Mouse (Mus musculus) embryonic stem cell, embryonic (primary cell): ENCODE results near the gene Lrrc2.

ENCODE experiments used
- CTCF ChIA-PET, 4 experiments: fragments of 300-600 bp in 2 of 4; fragments of 350-600 bp in 2 of 4; sonication (Branson Sonifier 250); formaldehyde crosslinking; loops; one replicate each; lab custom pipeline; 2022; ENCODE audit warnings: inconsistent platforms in 2 of 4; lab: Charles Lee
- POLR2A ChIA-PET, 4 experiments: fragments of 300-600 bp in 2 of 4; fragments of 350-600 bp in 2 of 4; sonication (Branson Sonifier 250); formaldehyde crosslinking; loops; one replicate each; lab custom pipeline; 2022; ENCODE audit warnings: antibody characterized with exemption in 4 of 4, inconsistent platforms in 1 of 4; lab: Charles Lee

Lrrc2 gene

GRCm38 (mm10) chr9:110989141-110989540, 37.8 kb downstream of the Lrrc2 start:
- ChIA-PET CTCF (interaction anchor here in 2 of 4 experiments (1.1 to 1.5 kb wide), 2 partner anchors 8 kb away, joined by 3 to 6 read pairs; no protein-coding TSS in a partner anchor), POLR2A (interaction anchor here in 3 of 4 experiments (0.6 to 3.4 kb wide), 5 partner anchors 8 to 42 kb away, joined by 3 to 19 read pairs (median 5); no protein-coding TSS in a partner anchor)

- POLR2A ChIA-PET = interaction anchor here in 2 of 4 experiments (1.0 to 3.4 kb wide), 5 partner anchors 8 to 42 kb away, joined by 3 to 19 read pairs (median 5); no protein-coding TSS in a partner anchor
- CTCF ChIA-PET = no interaction called here
Measured at GRCm38 (mm10) chr9:110989543-110989942, 38.2 kb downstream of the Lrrc2 start.

GRCm38 (mm10) chr9:110990204-110990603, 38.9 kb downstream of the Lrrc2 start, which contains the start of gene Rtp3:
Gene Rtp3 (minus strand): TSS chr9:110990583.
- CTCF ChIA-PET = no interaction called here
- POLR2A ChIA-PET = interaction anchor here in 2 of 4 experiments (1.0 to 3.4 kb wide), 6 partner anchors 25 to 67 kb away, joined by 3 to 19 read pairs (median 4); no protein-coding TSS in a partner anchor

GRCm38 (mm10) chr9:110993281-110993709, 42.0 kb downstream of the Lrrc2 start:
- ChIA-PET CTCF (interaction anchor here in 1 of 4 experiments (0.8 kb wide), 1 partner anchor 100 kb away, joined by 3 read pairs; no protein-coding TSS in a partner anchor), POLR2A (interaction anchor here in 3 of 4 experiments (0.6 to 1.4 kb wide), 9 partner anchors 11 to 629 kb away, joined by 3 to 7 read pairs (median 5); partner anchors contain the start of genes Epm2aip1 (in 1 of the 3), Mlh1 (in 1 of the 3) and Tdgf1 (in 1 of the 3))

- ChIA-PET CTCF (interaction anchor here in 3 of 4 experiments (0.6 to 1.6 kb wide), 14 partner anchors 27 to 295 kb away, joined by 3 to 8 read pairs (median 4); no protein-coding TSS in a partner anchor), POLR2A (interaction anchor here in 3 of 4 experiments (0.6 to 1.6 kb wide), 20 partner anchors 12 to 566 kb away, joined by 3 to 9 read pairs (median 4); partner anchors contain the start of genes Epm2aip1 (in 2 of the 3), Mlh1 (in 2 of the 3), Lrrc2 (in 1 of the 3) and Nbeal2 (in 1 of the 3))
Measured at GRCm38 (mm10) chr9:110994716-110995172, 43.4 kb downstream of the Lrrc2 start.

GRCm38 (mm10) chr9:110997245-110997644, 45.9 kb downstream of the Lrrc2 start:
- POLR2A ChIA-PET = interaction anchor here in 3 of 4 experiments (0.6 to 2.1 kb wide), 51 partner anchors 9 to 597 kb away, joined by 3 to 11 read pairs (median 3); partner anchors contain the start of genes Tdgf1 (in 3 of the 3), Epm2aip1 (in 2 of the 3), Mlh1 (in 2 of the 3) and Lrrc2 (in 1 of the 3)
- CTCF ChIA-PET = interaction anchor here (0.5 to 3.0 kb wide), 100 partner anchors 9 to 767 kb away, joined by 3 to 41 read pairs (median 4); partner anchors contain the start of genes Ccrl2 (in 2 of the 4), Fam240a (in 2 of the 4), Tmie (in 2 of the 4) and Als2cl (in 1 of the 4)

GRCm38 (mm10) chr9:110999056-110999455, 47.7 kb downstream of the Lrrc2 start:
- POLR2A ChIA-PET = interaction anchor here in 1 of 4 experiments (1.1 to 1.2 kb wide), 2 partner anchors 13 to 23 kb away, joined by 3 to 4 read pairs; no protein-coding TSS in a partner anchor
- CTCF ChIA-PET = interaction anchor here in 3 of 4 experiments (0.6 to 2.9 kb wide), 4 partner anchors 74 to 1102 kb away, joined by 3 to 41 read pairs (median 14); no protein-coding TSS in a partner anchor

GRCm38 (mm10) chr9:110999856-111000255, 48.5 kb downstream of the Lrrc2 start:
- POLR2A ChIA-PET = interaction anchor here in 2 of 4 experiments (0.6 to 1.2 kb wide), 4 partner anchors 12 to 271 kb away, joined by 3 to 5 read pairs (median 4); no protein-coding TSS in a partner anchor
- CTCF ChIA-PET = interaction anchor here in 1 of 4 experiments (1.4 kb wide), 1 partner anchor 77 kb away, joined by 4 read pairs; no protein-coding TSS in a partner anchor

- POLR2A ChIA-PET = interaction anchor here in 2 of 4 experiments (0.6 to 0.9 kb wide), 2 partner anchors 22 to 36 kb away, joined by 3 to 4 read pairs; no protein-coding TSS in a partner anchor
- CTCF ChIA-PET = interaction anchor here in 1 of 4 experiments (0.6 to 1.4 kb wide), 2 partner anchors 64 to 79 kb away, joined by 3 to 4 read pairs; no protein-coding TSS in a partner anchor
Measured at GRCm38 (mm10) chr9:111001621-111002020, 50.3 kb downstream of the Lrrc2 start.

GRCm38 (mm10) chr9:111003279-111003678, 51.9 kb downstream of the Lrrc2 start:
- POLR2A ChIA-PET = no interaction called here
- CTCF ChIA-PET = no interaction called here

GRCm38 (mm10) chr9:111006544-111006943, 55.2 kb downstream of the Lrrc2 start:
- CTCF ChIA-PET = interaction anchor here in 1 of 4 experiments (1.4 kb wide), 1 partner anchor 9 kb away, joined by 3 read pairs; no protein-coding TSS in a partner anchor
- POLR2A ChIA-PET = no interaction called here

GRCm38 (mm10) chr9:111009763-111010162, 58.4 kb downstream of the Lrrc2 start:
- POLR2A ChIA-PET = no interaction called here
- CTCF ChIA-PET = interaction anchor here in 1 of 4 experiments (3.3 kb wide), 1 partner anchor 13 kb away, joined by 9 read pairs; no protein-coding TSS in a partner anchor

- ChIA-PET POLR2A (interaction anchor here in 2 of 4 experiments (1.2 to 2.1 kb wide), 3 partner anchors 12 to 46 kb away, joined by 3 to 7 read pairs (median 4); no protein-coding TSS in a partner anchor), CTCF (interaction anchor here (0.6 to 4.3 kb wide), 8 partner anchors 14 to 382 kb away, joined by 3 to 17 read pairs (median 4); no protein-coding TSS in a partner anchor)
Measured at GRCm38 (mm10) chr9:111011550-111011949, 60.2 kb downstream of the Lrrc2 start.

GRCm38 (mm10) chr9:111012041-111012440, 60.7 kb downstream of the Lrrc2 start:
- ChIA-PET CTCF (interaction anchor here (0.6 to 4.3 kb wide), 7 partner anchors 15 to 291 kb away, joined by 3 to 17 read pairs (median 5); no protein-coding TSS in a partner anchor), POLR2A (interaction anchor here in 3 of 4 experiments (1.2 to 2.1 kb wide), 5 partner anchors 13 to 47 kb away, joined by 3 to 7 read pairs (median 3); no protein-coding TSS in a partner anchor)

- ChIA-PET POLR2A (no interaction called here), CTCF (interaction anchor here in 3 of 4 experiments (0.6 to 4.3 kb wide), 3 partner anchors 18 to 234 kb away, joined by 3 to 16 read pairs (median 3); no protein-coding TSS in a partner anchor)
Measured at GRCm38 (mm10) chr9:111015658-111016057, 64.3 kb downstream of the Lrrc2 start.

GRCm38 (mm10) chr9:111019022-111019421, 67.7 kb downstream of the Lrrc2 start, which contains the start of gene Ltf:
Gene Ltf (plus strand): TSS chr9:111019271.
- POLR2A ChIA-PET = interaction anchor here in 1 of 4 experiments (0.7 kb wide), 1 partner anchor 21 kb away, joined by 3 read pairs; no protein-coding TSS in a partner anchor
- CTCF ChIA-PET = interaction anchor here in 2 of 4 experiments (1.7 to 4.1 kb wide), 2 partner anchors 22 to 96 kb away, joined by 5 to 21 read pairs; no protein-coding TSS in a partner anchor

- ChIA-PET CTCF (no interaction called here), POLR2A (interaction anchor here in 1 of 4 experiments (0.6 kb wide), 1 partner anchor 32 kb away, joined by 3 read pairs; no protein-coding TSS in a partner anchor)
Measured at GRCm38 (mm10) chr9:111026791-111027190, 75.4 kb downstream of the Lrrc2 start.
